Mouse (Mus musculus) spleen, postnatal 36 days (tissue): ENCODE data around the gene Itga7.

Experiments used
- DNase-seq, 2 experiments: peaks; one replicate each; pipeline ENCODE4 v3.0.0; 2022; ENCODE audit warnings: low spot score in 2 of 2, mixed read lengths in 1 of 2

Gene Itga7

GRCm38 (mm10) chr10:128911430-128911829 lies 22.2 kb upstream of the Itga7 start:
- DNase-seq, result no peak

DNA sequence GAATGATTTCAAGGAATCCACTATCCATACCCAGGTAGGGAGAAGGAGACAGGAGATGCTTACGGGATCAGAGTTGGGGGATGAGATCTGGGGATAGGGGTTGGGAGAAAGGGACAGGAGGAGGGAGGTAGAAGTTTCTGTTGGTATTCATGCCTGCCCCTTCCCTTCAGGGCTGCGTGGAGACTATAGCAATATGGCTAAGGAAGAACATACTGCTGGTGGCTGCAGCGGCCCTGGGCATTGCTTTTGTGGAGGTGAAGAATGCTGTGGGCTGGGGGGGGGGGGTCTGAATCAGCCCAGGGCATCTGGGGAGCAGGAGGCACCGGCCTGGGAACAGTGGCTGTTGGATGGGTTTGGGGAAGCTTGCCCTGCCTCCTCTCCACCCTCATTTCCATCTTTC lies 21.4 kb upstream of the Itga7 start:
- no peak for DNase-seq

DNA sequence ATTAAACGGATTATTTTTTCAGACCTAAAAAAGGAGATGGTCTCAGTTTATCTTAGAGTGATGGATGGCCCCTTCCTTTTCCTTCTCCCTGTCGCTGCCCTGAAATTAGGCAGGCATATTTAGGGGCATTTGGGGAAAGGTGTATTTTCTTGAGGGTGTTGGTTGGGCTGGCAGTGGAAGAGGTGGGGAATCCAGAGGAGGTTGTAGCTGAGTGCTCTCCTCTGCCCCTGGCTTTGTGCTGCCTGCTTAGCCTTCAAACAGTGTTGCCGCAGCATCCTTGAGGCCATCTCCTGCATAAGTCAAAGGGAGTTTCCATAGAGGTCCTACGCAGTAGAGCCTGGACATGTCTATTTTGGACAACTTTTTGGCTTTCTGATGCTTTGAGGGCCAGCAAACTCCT lies 20.8 kb upstream of the Itga7 start:
- no peak for DNase-seq

GRCm38 (mm10) chr10:128913219-128913618 lies 20.4 kb upstream of the Itga7 start:
- DNase-seq, result peak; percentile 63 to 72

- DNase-seq, result no peak
Measured at GRCm38 (mm10) chr10:128913696-128914095, 19.9 kb upstream of the Itga7 start.

DNA sequence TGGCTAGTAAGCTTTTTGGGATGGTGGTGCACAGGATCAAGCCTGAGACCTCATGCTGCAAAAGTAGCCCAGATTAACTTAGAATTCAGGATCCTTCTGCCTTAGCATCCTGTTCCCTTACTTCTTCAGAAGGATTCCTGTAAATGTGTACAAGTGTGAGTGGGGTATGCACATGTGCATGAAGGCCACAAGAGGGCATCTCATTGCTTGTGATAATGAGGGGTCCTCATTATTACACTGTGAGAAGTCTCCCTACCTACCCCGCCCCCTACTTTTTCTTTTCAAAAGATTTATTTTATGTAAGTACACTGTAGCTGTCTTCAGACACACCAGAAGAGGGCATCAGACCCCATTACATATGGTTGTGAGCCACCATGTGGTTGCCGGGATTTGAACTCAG lies 18.1 kb upstream of the Itga7 start:
- DNase-seq, result no peak

DNA sequence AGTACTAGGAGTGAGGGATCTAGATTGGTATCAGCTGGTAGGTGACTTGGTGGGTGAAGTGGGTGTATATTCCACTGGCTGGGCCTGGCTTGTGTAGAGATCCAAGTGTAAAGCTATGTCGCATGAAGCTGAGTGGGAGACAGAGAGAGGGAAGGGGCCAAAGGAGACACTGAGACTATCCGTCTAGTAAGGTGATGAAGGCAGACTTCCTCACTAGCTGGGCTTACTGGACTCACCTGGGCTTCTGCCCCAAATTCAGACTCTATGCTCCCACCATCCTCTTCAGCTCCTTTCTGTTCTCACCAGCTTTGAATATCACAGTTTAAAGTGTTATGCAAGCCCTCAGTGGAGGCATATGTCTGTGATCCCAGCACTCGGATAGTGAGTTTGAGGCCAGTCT lies 17.0 kb upstream of the Itga7 start:
- no peak for DNase-seq

DNA sequence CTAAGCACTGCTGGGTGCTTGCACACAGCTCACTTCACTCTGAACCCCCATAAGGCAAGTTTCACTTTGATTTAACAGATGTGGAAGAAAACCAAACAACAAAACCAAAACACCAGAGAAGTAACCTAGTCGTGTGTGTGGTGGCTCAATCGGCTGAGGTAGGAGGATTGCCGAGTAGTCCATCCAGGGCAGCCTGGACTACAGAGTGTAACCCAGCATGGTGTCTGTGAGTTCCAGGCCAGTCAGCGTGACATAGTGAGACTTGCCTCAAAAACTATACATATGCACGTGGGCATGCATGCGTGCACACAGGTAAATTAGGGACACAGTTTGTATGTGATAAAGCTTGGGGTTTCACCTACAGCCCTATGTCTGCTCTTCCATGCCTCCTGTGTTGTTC lies 16.2 kb upstream of the Itga7 start:
- DNase-seq, result no peak

DNA sequence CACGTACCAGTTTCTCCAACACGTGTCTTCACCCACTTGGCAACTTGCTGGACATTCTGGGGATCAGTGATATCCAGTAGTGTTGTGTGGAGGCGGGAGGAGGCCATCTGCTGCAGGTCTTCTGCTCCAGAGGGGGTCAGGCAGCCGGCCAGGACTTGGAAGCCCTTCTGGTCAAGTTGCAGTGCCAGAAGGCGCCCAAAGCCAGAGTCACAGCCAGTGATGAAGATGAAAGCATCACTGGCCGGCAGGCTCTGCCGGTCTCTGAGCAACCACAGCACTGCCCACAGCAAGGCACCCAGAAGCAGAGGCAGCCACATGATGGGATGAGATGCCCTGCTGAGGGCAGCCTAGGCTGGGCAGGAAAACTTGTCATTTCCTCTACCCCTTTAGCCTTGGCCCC lies 15.4 kb upstream of the Itga7 start:
- DNase-seq, result no peak

- DNase-seq, result no peak
Measured at GRCm38 (mm10) chr10:128919203-128919631, 14.4 kb upstream of the Itga7 start.

DNA sequence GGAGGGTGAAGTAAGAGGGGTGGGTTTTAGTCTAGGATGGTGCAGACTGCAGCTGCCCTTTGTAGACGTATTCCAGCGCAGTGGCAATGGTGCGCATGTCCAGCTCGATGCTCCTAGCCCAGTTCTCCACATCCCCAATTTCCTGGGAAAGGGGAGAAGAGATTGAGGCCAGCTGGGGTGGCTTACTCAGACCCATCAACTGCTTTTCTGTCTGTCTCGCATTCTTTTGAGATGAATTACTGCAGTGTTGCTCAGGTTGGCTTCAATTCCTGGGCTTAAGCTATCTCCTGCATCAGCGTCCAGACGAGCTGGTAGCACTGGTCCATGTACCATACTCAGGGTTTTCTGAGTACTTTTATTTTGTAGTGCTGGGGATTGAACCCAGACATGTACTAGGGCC lies 13.7 kb upstream of the Itga7 start:
- no peak for DNase-seq

DNA sequence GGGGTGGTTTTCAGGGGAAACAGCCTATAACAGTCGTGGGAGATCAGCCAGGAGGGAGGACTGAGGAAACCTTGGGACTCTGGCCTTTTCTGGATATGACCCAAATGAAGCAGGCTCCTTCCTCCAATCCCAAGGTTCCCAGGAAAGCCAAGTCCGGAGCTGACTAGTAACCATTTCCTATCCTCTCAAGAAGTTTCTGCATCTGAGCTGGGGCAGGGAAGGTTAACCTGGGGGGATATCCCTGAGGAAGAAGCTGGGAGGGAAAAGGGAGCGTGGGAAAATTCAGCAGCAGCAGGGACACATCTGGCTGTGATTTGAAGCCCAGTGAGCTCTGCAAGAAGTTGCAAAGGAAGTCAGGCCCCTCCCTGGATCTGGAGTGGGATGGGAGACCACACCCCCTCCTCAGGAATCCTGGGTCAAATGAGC lies 12.9 kb upstream of the Itga7 start:
- no peak for DNase-seq

GRCm38 (mm10) chr10:128921251-128921650 lies 12.4 kb upstream of the Itga7 start:
- DNase-seq, result no peak

DNA sequence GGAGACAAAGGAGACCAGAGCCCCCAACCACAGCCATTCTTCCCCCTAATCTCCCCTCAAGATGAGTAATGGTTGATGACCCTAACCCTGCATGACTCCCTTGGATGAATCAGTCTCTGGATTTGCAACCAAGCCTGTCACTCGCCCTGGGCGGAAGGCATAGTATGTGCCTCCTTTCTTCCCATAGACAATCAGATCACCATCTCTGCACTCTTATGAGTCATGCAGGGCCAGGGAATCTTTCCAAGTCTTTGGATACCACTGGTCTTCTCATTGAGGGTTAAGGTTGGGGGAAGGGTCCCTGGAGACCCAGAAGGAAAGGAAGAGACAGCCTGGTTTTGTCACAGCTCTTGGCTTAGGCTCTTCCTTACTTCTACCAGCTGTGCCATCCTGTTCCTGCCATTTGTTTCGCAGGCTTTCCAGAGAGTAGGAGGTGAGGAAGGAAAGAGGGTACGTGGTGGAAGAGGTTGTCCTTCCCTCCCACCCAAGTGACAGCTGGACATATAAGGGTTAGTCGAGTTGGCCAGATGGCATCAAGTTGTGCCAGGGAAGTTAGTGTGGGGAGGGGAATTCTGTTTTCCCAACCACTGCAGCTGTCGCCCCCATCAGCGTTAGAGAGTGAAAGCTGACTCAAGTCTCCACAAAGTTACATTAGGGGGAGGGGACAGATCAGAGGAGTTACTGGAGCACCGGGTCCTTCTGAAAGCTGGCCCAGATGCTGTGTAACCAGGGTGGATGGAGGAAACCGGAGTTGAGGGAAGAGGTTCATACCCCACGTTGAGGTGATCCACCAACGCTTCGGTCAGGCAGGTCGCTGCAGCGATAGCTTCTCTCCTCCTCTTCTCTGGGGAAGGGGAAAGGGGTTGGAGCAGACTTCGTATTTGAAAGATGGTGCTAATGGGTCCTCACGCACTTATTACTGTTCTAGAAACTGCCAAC lies 11.5 kb upstream of the Itga7 start:
- no peak for DNase-seq

GRCm38 (mm10) chr10:128922822-128923012 lies 10.9 kb upstream of the Itga7 start, which contains the start of gene Rdh5:
Gene Rdh5, minus strand, starts transcription at chr10:128922888.
- DNase-seq, result no peak

- DNase-seq, result peak; percentile 91 to 93
Measured at GRCm38 (mm10) chr10:128923013-128923691, 10.5 kb upstream of the Itga7 start.

DNA sequence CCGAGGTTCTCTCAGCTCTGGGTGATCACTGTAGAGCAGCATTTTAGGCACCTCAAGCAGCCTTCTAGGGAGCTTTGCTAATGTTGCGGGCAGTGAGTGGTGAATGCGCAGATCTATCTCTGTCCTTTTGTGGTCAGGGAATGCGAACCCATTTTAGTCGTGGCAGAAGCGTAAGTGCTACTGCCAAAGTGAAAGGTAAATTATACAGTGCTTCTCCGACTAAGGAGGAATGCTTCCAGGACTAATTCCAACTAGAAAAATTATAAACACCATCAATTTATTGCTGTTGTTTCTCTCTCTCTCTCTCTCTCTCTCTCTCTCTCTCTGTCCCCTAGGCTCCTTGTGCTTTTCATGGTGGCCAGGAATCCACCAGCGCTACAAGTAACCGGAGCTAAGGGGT lies 9.7 kb upstream of the Itga7 start, which contains the start of gene Bloc1s1:
Bloc1s1 (minus strand) TSS at position 101 of the 400 bp plus-strand sequence.
- no peak for DNase-seq

- DNase-seq, result no peak
Measured at GRCm38 (mm10) chr10:128928356-128928755, 5.3 kb upstream of the Itga7 start.

DNA sequence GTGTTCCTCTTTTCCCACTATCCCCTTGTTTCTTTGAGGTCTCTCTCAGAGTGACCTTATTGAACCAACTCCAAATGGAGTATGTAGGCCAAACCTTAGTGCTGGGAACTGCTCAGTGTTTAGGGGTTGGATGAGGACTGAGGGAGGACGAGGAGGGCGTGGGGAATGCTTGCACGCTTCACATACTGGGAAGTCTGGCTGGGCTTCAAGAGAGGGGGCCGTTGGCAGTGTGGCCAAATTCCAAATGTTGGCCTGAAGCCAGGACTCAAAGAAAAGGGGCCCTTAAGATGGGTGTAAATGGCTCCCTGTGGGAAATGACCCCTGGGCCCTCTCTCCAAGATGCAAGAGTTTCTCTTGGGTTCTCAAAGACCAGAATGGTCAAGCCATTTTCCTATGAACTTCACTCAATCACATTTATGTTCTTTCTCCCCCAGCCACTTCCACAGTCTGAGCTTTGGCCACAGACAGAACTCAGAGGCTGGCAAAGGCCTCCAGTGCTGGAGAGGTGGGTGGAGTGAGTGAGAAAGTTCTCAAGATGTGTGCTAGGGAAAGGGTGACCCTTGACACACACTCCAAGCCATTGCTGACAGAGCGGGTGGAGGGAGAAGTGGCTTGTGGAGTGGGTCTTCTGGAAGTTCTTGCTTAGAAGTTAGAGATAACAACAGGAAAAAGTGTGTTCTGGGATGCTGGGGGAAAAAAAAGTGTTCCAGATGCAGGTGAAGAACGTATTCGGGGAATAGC lies 3.8 kb upstream of the Itga7 start:
- no peak for DNase-seq

GRCm38 (mm10) chr10:128931441-128931840 lies 2.2 kb upstream of the Itga7 start:
- DNase-seq, result no peak

- DNase-seq, result no peak
Measured at GRCm38 (mm10) chr10:128933976-128934721, 531 bp downstream of the Itga7 start.
